9 mouse cellular contexts compared by ENCODE assay signal in the genomic region with DNA sequence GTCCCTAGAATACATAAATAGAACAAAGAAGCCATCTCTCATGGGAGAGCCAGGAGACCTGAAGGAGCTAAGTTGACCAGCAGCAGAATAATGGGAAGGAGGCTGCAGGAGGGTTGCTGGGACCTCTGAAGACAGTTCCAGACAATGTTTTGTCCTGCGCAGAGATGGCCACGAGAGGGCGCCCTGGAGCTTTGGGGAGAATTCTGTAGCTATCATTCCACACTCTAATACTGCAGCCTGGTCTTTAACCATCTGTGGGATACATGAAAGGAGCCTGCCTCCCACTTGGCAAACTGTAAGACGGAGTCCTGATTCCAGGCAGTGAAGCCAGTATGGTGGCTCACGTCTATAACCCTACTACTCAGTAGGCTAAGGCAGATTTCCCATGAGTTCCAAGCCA. TPM values are rescaled to one million over a fixed set of nuclear protein-coding genes. Genes with fewer than 3 reads are reported as not detected.
DNase-seq lines count a peak whose midpoint lies in the region; ATAC-seq lines count a peak whose summit lies in the region.
"Had no signal": no experiment of that assay in that cellular context is flagged by ENCODE, and none has a peak within 500 bp of the region (broad histone marks: within the 10 kb centered on the region; RNA-seq: fewer than 3 reads in every experiment).

No protein-coding gene starts in this region.

- no peaks in the 10 kb centered on the region for H3K4me1 ChIP-seq in heart, embryonic 11.5 days (ENCODE audit: control insufficient read depth, insufficient read depth, low read length)
- H3K4me1 ChIP-seq in forebrain, embryonic 14.5 days (ENCODE audit: control insufficient read depth, insufficient read depth, low read length) = no peaks in the 10 kb centered on the region
- no peaks in the 10 kb centered on the region for H3K4me1 ChIP-seq in intestine, embryonic 14.5 days (replicated peaks; ENCODE audit: control insufficient read depth, insufficient read depth, low read length)
- no peaks in the 10 kb centered on the region for H3K4me1 ChIP-seq in midbrain, embryonic 14.5 days (ENCODE audit: control insufficient read depth, insufficient read depth, low read length)

- H3K27me3 ChIP-seq in heart, embryonic 11.5 days (ENCODE audit: control insufficient read depth, insufficient read depth, low read length) = peaks cover 7% of the 10 kb centered on the region
- H3K27me3 ChIP-seq in forebrain, embryonic 14.5 days (replicated peaks; ENCODE audit: control insufficient read depth, insufficient read depth, low read length) = no peaks in the 10 kb centered on the region; the same call in 1 of the 2 replicates
- no peaks in the 10 kb centered on the region for H3K27me3 ChIP-seq in intestine, embryonic 14.5 days (replicated peaks; ENCODE audit: control insufficient read depth, insufficient read depth, low read length)
- H3K27me3 ChIP-seq in midbrain, embryonic 14.5 days (ENCODE audit: control insufficient read depth, insufficient read depth, low read length) = no peaks in the 10 kb centered on the region

- no peaks in the 10 kb centered on the region for H3K9me3 ChIP-seq in heart, embryonic 11.5 days (replicated peaks; ENCODE audit: control insufficient read depth, low read length)
- no peaks in the 10 kb centered on the region for H3K9me3 ChIP-seq in forebrain, embryonic 14.5 days (replicated peaks; ENCODE audit: control insufficient read depth, low read length)
- H3K9me3 ChIP-seq in intestine, embryonic 14.5 days (ENCODE audit: control insufficient read depth, low read length) = no peaks in the 10 kb centered on the region
- H3K9me3 ChIP-seq in midbrain, embryonic 14.5 days (ENCODE audit: control insufficient read depth, low read length) = no peaks in the 10 kb centered on the region
- H3K9me3 ChIP-seq: limb, embryonic 13.5 days had no signal

- H3K4me2 ChIP-seq in heart, embryonic 11.5 days = no peak overlapping the region
- H3K4me2 ChIP-seq in forebrain, embryonic 14.5 days (ENCODE audit: low read length) = no peak overlapping the region
- H3K4me2 ChIP-seq in intestine, embryonic 14.5 days (ENCODE audit: low read length) = no peak overlapping the region
- no peak overlapping the region for H3K4me2 ChIP-seq in midbrain, embryonic 14.5 days (ENCODE audit: low read length)
- H3K4me2 ChIP-seq: limb, embryonic 13.5 days had no signal

- ATAC-seq in heart, embryonic 11.5 days (replicated peaks; ENCODE audit: insufficient number of reproducible peaks, low FRiP score, low TSS enrichment) = no peak
- peak; percentile 26; the same call in 1 of the 2 replicates for ATAC-seq in forebrain, embryonic 14.5 days
- peak; percentile 40; the same call in 1 of the 2 replicates for ATAC-seq in intestine, embryonic 14.5 days (replicated peaks; ENCODE audit: low FRiP score, low TSS enrichment, low read depth)
- no peak for ATAC-seq in midbrain, embryonic 14.5 days (ENCODE audit: low FRiP score, low TSS enrichment)

- intact Hi-C loops in left cerebral cortex, postnatal 10 days (cut with DNase I) = loop anchor here (10.0 kb wide), 1 partner anchor 128 kb away; the partner anchor contains the start of gene Epb41l4b

- WGBS in heart, embryonic 11.5 days (ENCODE audit: insufficient replicate concordance) = 26% methylated on average over 5 of the region's 5 CpGs
- WGBS in forebrain, embryonic 14.5 days = 22% methylated on average over 5 of the region's 5 CpGs
- WGBS in intestine, embryonic 14.5 days = 26% methylated on average over 5 of the region's 5 CpGs
- WGBS in midbrain, embryonic 14.5 days = 22% methylated on average over 5 of the region's 5 CpGs

- H3K9ac ChIP-seq in heart, embryonic 11.5 days (ENCODE audit: low read depth, low read length) = no peak overlapping the region
- H3K9ac ChIP-seq in forebrain, embryonic 14.5 days (ENCODE audit: low read length) = no peak overlapping the region
- no peak overlapping the region for H3K9ac ChIP-seq in intestine, embryonic 14.5 days (ENCODE audit: low read length)
- no peak overlapping the region for H3K9ac ChIP-seq in midbrain, embryonic 14.5 days (replicated peaks; ENCODE audit: low read length)
- H3K9ac ChIP-seq: limb, embryonic 13.5 days had no signal

- peak; percentile 74 for DNase-seq in heart, adult 11 months
- peak; percentile 48 for DNase-seq in c-Kit-positive CD71-positive TER-119-positive erythroid progenitor cells, embryonic 14.5 days (ENCODE audit: low spot score)
- peak; percentile 69 for DNase-seq in forebrain, embryonic 14.5 days (ENCODE audit: low spot score)
- DNase-seq in intestine, embryonic 14.5 days (ENCODE audit: low spot score) = peak; percentile 90
- peak; percentile 36 to 73 for DNase-seq in left cerebral cortex, postnatal 10 days (ENCODE audit: extremely low spot score in 1 of 2, low spot score in 2 of 2)
- peak; percentile 81 for DNase-seq in midbrain, embryonic 14.5 days
- peak; percentile 67 to 92 for DNase-seq in spleen, postnatal 4 days (ENCODE audit: low spot score in 2 of 2)

- no peaks in the 10 kb centered on the region for H3K36me3 ChIP-seq in heart, embryonic 11.5 days (ENCODE audit: control insufficient read depth, insufficient read depth, low read length)
- H3K36me3 ChIP-seq in forebrain, embryonic 14.5 days (ENCODE audit: control insufficient read depth, insufficient read depth, low read length) = no peaks in the 10 kb centered on the region
- no peaks in the 10 kb centered on the region for H3K36me3 ChIP-seq in intestine, embryonic 14.5 days (ENCODE audit: control insufficient read depth, insufficient read depth, low read length)
- H3K36me3 ChIP-seq in midbrain, embryonic 14.5 days (ENCODE audit: control insufficient read depth, insufficient read depth, low read length) = no peaks in the 10 kb centered on the region
- H3K36me3 ChIP-seq: limb, embryonic 13.5 days had no signal

- H3K27ac ChIP-seq in heart, embryonic 11.5 days (ENCODE audit: low read depth, low read length) = no peak overlapping the region
- H3K27ac ChIP-seq in forebrain, embryonic 14.5 days (ENCODE audit: low read depth, low read length) = no peak overlapping the region
- H3K27ac ChIP-seq in intestine, embryonic 14.5 days (ENCODE audit: low read depth) = no peak overlapping the region
- H3K27ac ChIP-seq in midbrain, embryonic 14.5 days (replicated peaks; ENCODE audit: low read depth, low read length) = no peak overlapping the region
- H3K27ac ChIP-seq: limb, embryonic 13.5 days had no signal

- H3K4me3 ChIP-seq in heart, embryonic 11.5 days (ENCODE audit: low read depth, low read length) = no peak overlapping the region
- no peak overlapping the region for H3K4me3 ChIP-seq in forebrain, embryonic 14.5 days (ENCODE audit: low read depth, low read length)
- no peak overlapping the region for H3K4me3 ChIP-seq in intestine, embryonic 14.5 days (ENCODE audit: low read depth, low read length)
- H3K4me3 ChIP-seq in midbrain, embryonic 14.5 days (replicated peaks; ENCODE audit: low read depth, low read length) = no peak overlapping the region
- H3K4me3 ChIP-seq: limb, embryonic 13.5 days had no signal

RNA-seq across cellular contexts. Expression of gene Frrs1l, which starts 27.0 kb away (rescaled TPM):
- 0.08 and 0.14 TPM in 2 replicates for polyA plus RNA-seq in heart, embryonic 11.5 days (2014; fragmentation: Nextera tagmentation; extraction: Ambion mirVana)
- 13.8 and 18.9 TPM in 2 replicates for polyA plus RNA-seq in forebrain, embryonic 14.5 days (2014; fragmentation: Nextera tagmentation; extraction: Ambion mirVana)
- polyA plus RNA-seq in intestine, embryonic 14.5 days (2014; fragmentation: Nextera tagmentation; extraction: Ambion mirVana) = 1.2 and 1.4 TPM in 2 replicates
- 100 to 1,000 TPM; 107 to 121 TPM for total RNA-seq in left cerebral cortex, postnatal 10 days (2021)
- 21.3 and 24.3 TPM in 2 replicates for polyA plus RNA-seq in midbrain, embryonic 14.5 days (2014; fragmentation: Nextera tagmentation; extraction: Ambion mirVana)

Comparison
In these comparisons a context has a peak if more than half of its experiments do, and no peak if none do; other contexts are left out.
1. ATAC-seq: peak in forebrain, embryonic 14.5 days (single experiment) and intestine, embryonic 14.5 days (single experiment); none in heart, embryonic 11.5 days (single experiment) and midbrain, embryonic 14.5 days (single experiment).
2. Peak in every context shown above with its lines, with median percentiles within 50 percentile points of each other: DNase-seq.